Mouse (Mus musculus): ENCODE data around the gene Erc2. TPM values are rescaled to one million over a fixed set of nuclear protein-coding genes. Genes with fewer than 3 reads are reported as not detected.

Gene Erc2
- polyA plus RNA-seq, 1 experiment from 2014 or later, result 1.9 TPM

- no peak for ATAC-seq
- no peak for DNase-seq
- H3K4me3 ChIP-seq (ENCODE audit: low read depth, low read length), result no peak overlapping the region
Measured at GRCm38 (mm10) chr14:28398915-28399314, 776.7 kb downstream of the Erc2 start.

GRCm38 (mm10) chr14:28399897-28400296, 777.7 kb downstream of the Erc2 start:
- no peaks in the 10 kb centered on the region for H3K9me3 ChIP-seq (ENCODE audit: low read length)
- no peak overlapping the region for H3K4me2 ChIP-seq (ENCODE audit: low read depth, low read length)
- H3K27me3 ChIP-seq (ENCODE audit: insufficient read depth, low read length), result no peaks in the 10 kb centered on the region
- no peaks in the 10 kb centered on the region for H3K4me1 ChIP-seq (ENCODE audit: insufficient read depth)
- H3K9ac ChIP-seq (replicated peaks), result no peak overlapping the region
- no peak overlapping the region for H3K27ac ChIP-seq (ENCODE audit: low read depth)
- WGBS (ENCODE audit: insufficient replicate concordance), result 85% methylated on average over 9 of the region's 9 CpGs
- no peak overlapping the region for H3K4me3 ChIP-seq (ENCODE audit: low read depth, low read length)
- TF ChIP-seq EP300 (IDR thresholded peaks at IDR 0.05; ENCODE audit: low read depth) (no peak), CTCF (IDR thresholded peaks at IDR 0.05; ENCODE audit: low read depth) (no peak)
- ATAC-seq, result no peak
- DNase-seq, result no peak
- no peaks in the 10 kb centered on the region for H3K36me3 ChIP-seq (replicated peaks; ENCODE audit: insufficient read depth, low read length)

More at GRCm38 (mm10) chr14:28398915-28399314, 776.7 kb downstream of the Erc2 start:
- Histone ChIP-seq H3K27ac (ENCODE audit: low read depth) (no peak overlapping the region), H3K4me2 (ENCODE audit: low read depth, low read length) (no peak overlapping the region), H3K9me3 (ENCODE audit: low read length) (no peaks in the 10 kb centered on the region), H3K9ac (replicated peaks) (no peak overlapping the region), H3K27me3 (ENCODE audit: insufficient read depth, low read length) (no peaks in the 10 kb centered on the region), H3K36me3 (replicated peaks; ENCODE audit: insufficient read depth, low read length) (no peaks in the 10 kb centered on the region), H3K4me1 (ENCODE audit: insufficient read depth) (no peaks in the 10 kb centered on the region)
- TF ChIP-seq CTCF (IDR thresholded peaks at IDR 0.05; ENCODE audit: low read depth), result no peak
- TF ChIP-seq EP300 (IDR thresholded peaks at IDR 0.05; ENCODE audit: low read depth), result no peak
- WGBS (ENCODE audit: insufficient replicate concordance), result 54% methylated on average over 2 of the region's 2 CpGs

- H3K27ac ChIP-seq (ENCODE audit: low read depth), result no peak overlapping the region
- H3K27me3 ChIP-seq (ENCODE audit: insufficient read depth, low read length), result no peaks in the 10 kb centered on the region
- no peak for DNase-seq
- no peak overlapping the region for H3K4me3 ChIP-seq (ENCODE audit: low read depth, low read length)
- no peak overlapping the region for H3K4me2 ChIP-seq (ENCODE audit: low read depth, low read length)
- H3K36me3 ChIP-seq (replicated peaks; ENCODE audit: insufficient read depth, low read length), result no peaks in the 10 kb centered on the region
- TF ChIP-seq EP300 (IDR thresholded peaks at IDR 0.05; ENCODE audit: low read depth) (no peak), CTCF (IDR thresholded peaks at IDR 0.05; ENCODE audit: low read depth) (no peak)
- 69% methylated on average over 5 of the region's 5 CpGs for WGBS (ENCODE audit: insufficient replicate concordance)
- H3K4me1 ChIP-seq (ENCODE audit: insufficient read depth), result no peaks in the 10 kb centered on the region
- no peaks in the 10 kb centered on the region for H3K9me3 ChIP-seq (ENCODE audit: low read length)
- ATAC-seq, result no peak
- H3K9ac ChIP-seq (replicated peaks), result no peak overlapping the region
Measured at GRCm38 (mm10) chr14:28405277-28405840, 783.1 kb downstream of the Erc2 start.

DNA sequence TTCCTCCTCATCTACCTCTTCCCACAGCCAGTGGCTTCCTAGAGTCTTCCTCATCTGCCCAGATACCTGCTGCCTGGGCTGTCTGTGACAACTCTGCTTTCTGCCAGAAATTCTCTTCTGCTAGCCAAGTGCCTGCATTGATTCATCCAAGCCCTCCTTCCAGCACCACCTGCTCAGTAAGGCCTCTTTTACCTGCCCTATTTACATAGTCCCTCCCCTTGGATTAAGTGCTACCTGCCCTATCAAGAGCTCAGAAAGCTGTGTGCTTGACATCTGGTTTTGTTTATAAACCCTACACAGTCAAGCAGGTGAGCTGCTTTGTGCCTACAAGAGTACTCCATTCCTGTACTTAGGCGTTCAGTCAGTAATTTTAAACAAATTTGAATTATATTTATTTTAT, 787.2 kb downstream of the Erc2 start:
- 72% methylated on average over 1 of the region's 1 CpGs for WGBS (ENCODE audit: insufficient replicate concordance)
- no peak for ATAC-seq
- H3K4me2 ChIP-seq (ENCODE audit: low read depth, low read length), result no peak overlapping the region
- no peaks in the 10 kb centered on the region for H3K27me3 ChIP-seq (ENCODE audit: insufficient read depth, low read length)
- no peaks in the 10 kb centered on the region for H3K9me3 ChIP-seq (ENCODE audit: low read length)
- TF ChIP-seq EP300 (IDR thresholded peaks at IDR 0.05; ENCODE audit: low read depth) (no peak), CTCF (IDR thresholded peaks at IDR 0.05; ENCODE audit: low read depth) (no peak)
- H3K4me1 ChIP-seq (ENCODE audit: insufficient read depth), result no peaks in the 10 kb centered on the region
- no peak for DNase-seq
- no peak overlapping the region for H3K27ac ChIP-seq (ENCODE audit: low read depth)
- no peaks in the 10 kb centered on the region for H3K36me3 ChIP-seq (replicated peaks; ENCODE audit: insufficient read depth, low read length)
- no peak overlapping the region for H3K4me3 ChIP-seq (ENCODE audit: low read depth, low read length)
- H3K9ac ChIP-seq (replicated peaks), result no peak overlapping the region

GRCm38 (mm10) chr14:28409796-28410347, 787.6 kb downstream of the Erc2 start:
- Histone ChIP-seq H3K27ac (ENCODE audit: low read depth) (no peak overlapping the region), H3K4me2 (ENCODE audit: low read depth, low read length) (no peak overlapping the region), H3K36me3 (replicated peaks; ENCODE audit: insufficient read depth, low read length) (no peaks in the 10 kb centered on the region), H3K9ac (replicated peaks) (no peak overlapping the region), H3K9me3 (ENCODE audit: low read length) (no peaks in the 10 kb centered on the region), H3K4me3 (ENCODE audit: low read depth, low read length) (no peak overlapping the region), H3K27me3 (ENCODE audit: insufficient read depth, low read length) (no peaks in the 10 kb centered on the region), H3K4me1 (ENCODE audit: insufficient read depth) (no peaks in the 10 kb centered on the region)
- ATAC-seq (no peak), DNase-seq (no peak)
- WGBS (ENCODE audit: insufficient replicate concordance), result 89% methylated on average over 4 of the region's 4 CpGs
- no peak for TF ChIP-seq EP300 (IDR thresholded peaks at IDR 0.05; ENCODE audit: low read depth)
- no peak for TF ChIP-seq CTCF (IDR thresholded peaks at IDR 0.05; ENCODE audit: low read depth)

GRCm38 (mm10) chr14:28410789-28411225, 788.6 kb downstream of the Erc2 start:
- Histone ChIP-seq H3K9ac (replicated peaks) (no peak overlapping the region), H3K27ac (ENCODE audit: low read depth) (no peak overlapping the region), H3K4me1 (ENCODE audit: insufficient read depth) (no peaks in the 10 kb centered on the region), H3K4me3 (ENCODE audit: low read depth, low read length) (no peak overlapping the region), H3K27me3 (ENCODE audit: insufficient read depth, low read length) (no peaks in the 10 kb centered on the region), H3K36me3 (replicated peaks; ENCODE audit: insufficient read depth, low read length) (no peaks in the 10 kb centered on the region), H3K4me2 (ENCODE audit: low read depth, low read length) (no peak overlapping the region), H3K9me3 (ENCODE audit: low read length) (no peaks in the 10 kb centered on the region)
- ATAC-seq, result no peak
- 72% methylated on average over 13 of the region's 13 CpGs for WGBS (ENCODE audit: insufficient replicate concordance)
- DNase-seq, result no peak
- TF ChIP-seq CTCF (IDR thresholded peaks at IDR 0.05; ENCODE audit: low read depth) (no peak), EP300 (IDR thresholded peaks at IDR 0.05; ENCODE audit: low read depth) (no peak)

Data from liver, postnatal 0 days (tissue).